Mouse (Mus musculus) brain, embryonic 14.5 days (tissue): ENCODE measurements around the gene Dcaf11.

ENCODE experiments used
- CTCF ChIP-seq: fragments of 200-500 bp; IDR thresholded peaks from 2 replicates; pipeline ENCODE4 v1.5.1; 2012; ENCODE audit warnings: inconsistent platforms, mild to moderate bottlenecking, moderate library complexity, borderline replicate concordance; ENCODE audit not compliant: insufficient read depth, insufficient read length; ENCODE audit errors: extremely low read depth
- POLR2A ChIP-seq: fragments of 200-500 bp; IDR thresholded peaks from 2 replicates; pipeline ENCODE4 v1.6.1; 2012; ENCODE audit warnings: mild to moderate bottlenecking, inconsistent platforms, borderline replicate concordance; ENCODE audit not compliant: poor library complexity, insufficient read depth, insufficient read length, severe bottlenecking; ENCODE audit errors: extremely low read depth

DNA sequence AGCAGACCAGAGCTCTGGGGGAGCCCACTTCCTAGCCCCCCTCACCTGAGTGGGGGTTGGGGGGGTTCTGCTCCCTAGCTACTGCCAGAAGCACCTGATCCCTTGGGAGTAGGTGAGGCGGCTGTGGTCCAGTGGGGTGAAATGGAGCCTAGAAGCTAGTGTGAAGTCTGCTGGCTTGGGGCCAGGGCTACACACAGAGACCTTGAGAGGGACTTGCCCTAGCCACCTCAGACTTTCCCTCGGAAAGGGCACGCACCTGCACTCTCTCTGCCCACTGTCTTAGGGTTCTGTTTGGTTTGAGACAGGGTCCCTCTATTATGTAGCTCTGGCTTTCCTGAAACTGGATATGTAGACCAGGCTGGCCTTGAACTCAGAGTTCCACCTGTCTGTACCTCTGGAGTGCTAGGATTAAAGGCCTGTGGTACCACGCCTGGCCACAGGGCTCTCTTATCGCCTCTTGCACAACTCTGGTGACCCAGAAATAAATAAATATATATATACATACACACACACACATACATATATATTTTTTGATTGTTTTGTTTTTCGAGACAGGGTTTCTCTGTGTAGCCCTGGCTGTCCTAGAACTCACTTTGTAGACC lies 19.0 kb downstream of the Dcaf11 start:
- TF ChIP-seq POLR2A: no peak
- no peak for TF ChIP-seq CTCF
